Mouse (Mus musculus) heart, postnatal 10 days (tissue): ENCODE data around the gene Card10. TPM values are rescaled to one million over a fixed set of nuclear protein-coding genes. Genes with fewer than 3 reads are reported as not detected.

Source experiments
- DNase-seq, 2 experiments: peaks; one replicate each; pipeline ENCODE4 v3.0.0; 2021
- intact Hi-C: fragments of 180-260 bp; cut with DNase I; formaldehyde crosslinking; loops from one replicate; pipeline ENCODE4 v1.15.1; 2025
- total RNA-seq, 2 experiments: library from RNA; stranded (reverse); gene quantifications; 2 replicates each; pipeline ENCODE4 v1.2.3; 2021

The Card10 gene
- total RNA-seq, 2 experiments from 2014 or later = 18.8 to 20.4 TPM

DNA sequence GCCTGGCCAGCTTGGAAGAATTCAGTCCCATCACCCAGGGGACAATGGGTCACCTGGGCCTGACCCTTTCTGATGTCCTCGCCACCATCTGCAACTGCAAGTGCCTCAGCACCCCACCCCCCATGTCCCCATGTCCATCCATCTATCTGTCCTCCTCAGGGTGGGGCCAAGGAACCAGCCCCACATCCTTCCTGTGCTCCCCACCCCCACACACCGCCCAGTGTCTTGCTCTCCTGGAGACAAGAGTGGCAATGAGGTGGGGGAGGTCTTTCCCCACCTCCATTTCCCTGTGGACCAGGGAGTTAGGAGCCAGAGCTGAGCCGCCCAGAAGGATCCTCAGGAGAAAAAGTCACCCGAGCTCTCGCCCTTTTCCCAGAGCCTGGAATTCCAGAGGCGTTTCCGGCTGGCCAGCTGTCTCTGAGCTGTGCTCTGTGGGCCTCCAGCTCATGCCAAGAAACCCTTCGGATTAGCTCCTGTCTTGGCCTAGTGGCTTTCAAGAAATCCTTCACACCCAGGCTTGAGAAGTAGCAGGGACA is 33.3 kb upstream of the Card10 start:
- intact Hi-C loops = no loop called here
- peak; percentile 78 to 81 for DNase-seq

DNA sequence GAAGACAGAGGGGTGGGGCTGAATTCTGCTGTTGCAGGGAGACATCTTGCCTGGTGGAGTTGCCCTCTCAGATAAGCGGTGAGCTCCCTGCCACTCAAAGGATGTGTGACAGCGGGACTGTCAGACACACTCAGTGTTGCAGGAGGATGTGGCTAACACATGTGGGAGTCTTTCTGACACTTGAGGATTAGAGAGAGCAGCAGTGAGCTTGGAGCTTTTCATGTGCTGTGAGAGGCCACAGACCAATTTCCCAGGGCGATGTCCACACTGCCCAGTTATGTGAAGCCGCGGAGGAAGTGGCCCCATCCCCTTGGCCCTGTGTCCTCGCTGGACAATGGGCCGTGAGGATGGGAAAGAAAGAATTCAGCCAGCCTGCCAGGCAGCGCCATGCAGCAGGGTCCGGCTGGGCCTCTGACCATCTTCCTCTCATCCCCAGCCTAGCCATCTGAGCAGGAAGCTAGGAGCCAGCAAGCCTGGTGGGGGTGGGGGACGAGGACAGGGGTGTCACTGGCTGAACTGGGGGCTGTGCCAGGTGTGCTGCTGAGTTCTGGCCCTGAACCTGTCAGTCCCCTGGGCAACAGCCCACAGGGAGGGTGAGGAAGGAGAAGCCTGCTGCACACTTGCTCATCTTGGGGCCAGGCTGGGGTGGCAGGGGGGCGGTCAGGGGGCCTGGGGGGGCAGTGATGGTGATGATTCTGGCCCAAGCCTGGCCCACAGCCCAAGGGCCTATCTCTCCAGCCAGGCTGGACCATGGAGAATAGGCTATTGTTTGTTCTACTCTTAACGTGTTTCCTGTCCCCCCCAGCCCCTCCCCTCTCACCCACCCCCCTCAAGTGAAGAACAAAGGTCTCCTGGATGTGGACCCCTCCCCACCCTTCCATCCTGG is 32.6 kb upstream of the Card10 start:
- DNase-seq = peak; percentile 72 to 75
- intact Hi-C loops = no loop called here

DNA sequence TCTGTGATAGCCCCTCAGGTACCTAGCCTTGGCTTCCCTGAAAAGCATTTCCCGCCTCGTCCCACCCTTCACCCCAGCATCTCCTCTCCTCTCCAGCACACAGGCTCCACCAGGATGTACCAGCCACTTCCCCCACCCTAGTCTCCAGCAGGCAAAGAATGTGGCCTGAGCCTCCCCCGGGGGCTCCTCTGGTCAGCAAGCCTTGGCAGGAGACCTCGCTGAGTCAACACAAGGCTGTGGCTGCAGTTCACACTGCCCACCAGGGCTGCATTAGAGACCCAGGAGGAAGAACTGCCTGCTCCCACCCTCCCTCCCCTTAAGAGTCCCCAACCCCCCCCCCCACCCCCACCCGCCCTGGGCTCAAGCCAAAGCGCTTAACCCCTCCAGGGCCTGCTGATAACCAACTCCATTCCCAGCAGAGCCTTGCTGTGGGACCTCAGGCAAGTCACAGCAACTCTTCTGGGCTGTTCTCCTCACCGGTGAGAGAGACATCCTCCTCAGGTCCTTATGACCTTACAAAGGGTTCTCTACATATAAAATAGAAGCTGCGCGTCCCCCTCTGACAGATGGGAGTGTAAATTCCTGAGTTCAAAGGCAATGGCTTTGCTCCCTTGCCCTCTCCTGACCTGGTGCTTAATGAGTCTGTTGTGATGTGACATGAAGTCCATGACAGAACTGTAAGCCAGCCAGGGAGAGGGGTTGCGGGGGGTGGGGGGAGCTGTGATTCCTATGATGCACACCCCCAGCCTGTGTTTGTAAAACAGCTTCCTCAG is 31.6 kb upstream of the Card10 start:
- intact Hi-C loops = no loop called here
- peak; percentile 43 to 63 for DNase-seq

DNA sequence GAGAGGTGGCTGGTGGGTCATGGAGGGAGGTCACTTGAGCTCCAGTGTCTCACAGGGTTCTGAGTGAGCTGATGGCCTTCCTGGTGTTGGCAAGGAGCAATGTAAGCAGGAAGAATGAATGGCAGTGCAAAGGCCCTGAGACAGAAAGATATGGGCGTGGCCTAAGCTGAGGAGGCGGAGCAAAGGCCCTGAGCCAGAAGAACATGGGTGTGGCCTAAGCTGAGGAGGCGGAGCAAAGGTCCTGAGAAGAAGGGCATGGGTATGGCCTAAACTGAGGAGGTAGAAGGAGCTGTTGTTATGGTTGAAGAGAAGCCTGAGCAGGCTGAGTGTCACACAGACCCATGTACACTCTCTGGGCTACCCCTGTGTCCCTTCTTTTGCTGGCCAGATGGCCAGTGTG is 30.7 kb upstream of the Card10 start:
- intact Hi-C loops = no loop called here
- peak; percentile 26 to 41 for DNase-seq

DNA sequence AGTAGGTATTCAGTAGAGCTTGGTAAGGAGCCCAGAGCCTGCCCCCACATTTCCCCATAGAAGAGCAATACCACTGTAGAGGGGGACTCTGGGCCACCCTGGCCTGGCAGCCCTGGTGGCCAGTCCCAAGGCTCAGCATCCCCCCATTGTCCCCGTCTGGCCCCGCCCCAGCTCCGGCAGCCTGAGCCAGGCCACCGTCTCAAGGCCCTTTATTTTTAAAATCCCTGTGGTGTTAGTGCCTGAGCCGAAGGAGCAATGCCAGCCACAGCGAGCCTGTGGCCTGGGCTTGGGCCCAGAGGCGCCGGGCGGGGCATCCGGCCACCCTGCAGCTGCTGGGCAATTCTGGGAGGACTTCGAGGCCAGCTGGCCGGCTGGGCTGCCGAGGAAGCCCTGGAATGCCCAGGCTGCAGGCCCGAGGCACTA is 29.9 kb upstream of the Card10 start:
- intact Hi-C loops = loop anchor here (1.0 kb wide), 1 partner anchor 11 kb away; no protein-coding TSS in a partner anchor
- DNase-seq = peak; percentile 90 to 91

DNA sequence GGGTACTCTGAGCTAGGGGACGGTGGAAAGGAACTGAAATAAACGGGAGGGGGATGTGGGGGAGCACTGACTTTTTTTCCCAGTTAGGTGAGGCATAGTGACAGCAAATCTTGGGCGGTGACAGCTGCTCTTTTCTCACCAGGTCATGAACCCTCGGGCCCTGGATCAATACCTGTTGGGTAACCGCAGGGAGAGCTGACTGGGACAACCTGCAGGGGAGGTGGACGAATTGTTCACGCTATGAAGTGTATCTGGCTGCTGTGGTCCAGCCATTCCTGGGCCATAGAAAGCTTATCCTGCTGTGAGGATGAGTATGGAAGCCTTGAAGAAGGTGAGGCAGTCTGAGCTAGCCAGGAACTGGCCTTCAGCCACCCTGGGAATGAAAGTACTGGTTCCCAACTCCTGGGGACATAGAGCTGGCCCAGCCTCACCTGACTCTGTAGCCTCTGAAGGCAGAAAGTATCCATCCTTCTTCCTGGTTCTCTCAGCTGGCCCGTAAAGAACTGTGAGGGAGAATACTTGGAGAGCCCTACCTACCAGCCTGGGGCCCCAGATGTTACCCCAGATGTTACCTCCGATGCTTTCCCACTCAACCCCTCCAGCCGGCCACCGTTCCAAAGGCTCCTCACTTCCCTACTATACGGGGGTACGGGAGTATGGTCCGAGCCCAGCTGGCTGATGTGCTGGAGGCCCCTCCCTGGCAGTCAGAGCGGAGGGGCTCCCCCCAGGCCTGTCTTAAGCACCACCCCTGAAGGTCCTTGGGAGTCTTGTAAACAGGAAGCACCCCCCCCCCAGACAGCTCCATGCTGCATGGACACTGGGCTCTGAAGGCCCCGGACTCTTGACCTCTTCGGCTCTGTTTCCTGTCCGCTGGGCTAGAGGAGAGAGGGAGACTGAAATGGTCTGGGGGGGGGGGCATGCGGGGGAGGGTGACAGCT is 29.1 kb upstream of the Card10 start:
- peak; percentile 64 to 65 for DNase-seq
- intact Hi-C loops = loop anchor here (1.0 kb wide), 1 partner anchor 11 kb away; no protein-coding TSS in a partner anchor

DNA sequence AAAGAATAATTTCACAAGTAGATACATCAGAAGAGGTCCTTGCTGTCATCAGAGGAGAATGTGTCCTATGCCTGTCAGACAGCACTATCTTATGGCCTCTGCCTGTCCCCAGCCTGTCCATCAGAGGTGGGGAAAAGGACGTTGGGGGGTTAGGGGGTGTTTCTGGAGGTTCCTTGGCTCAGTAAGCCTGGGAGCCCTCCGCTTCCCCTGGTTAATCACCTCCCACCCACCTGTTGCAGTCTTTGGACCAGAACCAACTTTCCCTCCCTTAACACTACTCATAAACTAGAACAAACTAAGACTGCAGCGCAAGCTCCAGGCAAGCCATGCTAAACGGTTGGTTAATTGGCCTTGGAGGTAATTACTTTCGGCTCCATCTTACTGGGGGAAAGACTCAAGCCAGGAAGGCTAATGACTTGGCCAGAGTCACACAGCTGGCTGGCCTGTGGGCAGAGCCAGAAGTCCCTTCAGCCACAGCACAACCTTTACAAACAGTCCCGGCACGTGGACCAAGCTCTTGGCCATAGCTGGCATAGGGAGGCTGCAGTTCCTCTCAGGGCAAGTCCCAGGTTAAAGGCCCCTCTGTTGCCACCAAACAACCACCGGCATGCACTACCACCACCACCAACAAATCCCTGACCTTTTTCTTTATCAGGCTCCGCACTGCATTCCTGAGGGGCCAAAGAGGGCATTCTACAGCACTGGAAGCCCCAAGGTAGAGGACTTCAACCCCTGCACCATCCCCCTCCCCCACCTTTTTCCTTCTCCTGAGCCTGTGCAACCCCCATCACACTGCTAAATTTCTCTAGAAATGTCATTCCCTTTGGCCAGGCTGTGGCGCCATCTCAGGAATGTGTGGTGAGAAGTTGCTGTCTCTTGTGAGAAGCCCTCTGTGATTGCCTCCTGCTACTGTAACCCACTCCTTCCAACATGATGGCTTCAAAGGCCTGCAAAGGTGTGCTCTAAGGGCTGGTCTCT is 28.2 kb upstream of the Card10 start:
- intact Hi-C loops = no loop called here
- DNase-seq = no peak

DNA sequence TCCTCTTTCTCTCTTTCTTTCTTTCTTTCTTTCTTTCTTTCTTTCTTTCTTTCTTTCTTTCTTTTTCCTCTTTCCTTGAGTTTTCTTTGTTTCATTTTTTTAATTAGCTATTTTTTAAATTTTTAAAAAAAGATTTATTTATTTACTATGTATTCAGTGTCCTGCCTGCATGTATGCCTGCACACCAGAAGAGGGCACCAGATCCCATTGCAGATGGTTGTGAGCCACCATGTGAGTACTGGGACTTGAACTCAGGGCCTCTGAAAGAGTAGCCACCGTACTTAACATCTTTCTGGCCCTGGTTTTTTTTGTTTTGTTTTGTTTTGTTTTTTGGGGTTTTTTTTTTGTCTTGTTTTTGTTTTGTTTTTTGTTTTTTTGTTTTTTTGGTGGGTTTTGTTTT is 26.8 kb upstream of the Card10 start:
- intact Hi-C loops = no loop called here
- DNase-seq = no peak

DNA sequence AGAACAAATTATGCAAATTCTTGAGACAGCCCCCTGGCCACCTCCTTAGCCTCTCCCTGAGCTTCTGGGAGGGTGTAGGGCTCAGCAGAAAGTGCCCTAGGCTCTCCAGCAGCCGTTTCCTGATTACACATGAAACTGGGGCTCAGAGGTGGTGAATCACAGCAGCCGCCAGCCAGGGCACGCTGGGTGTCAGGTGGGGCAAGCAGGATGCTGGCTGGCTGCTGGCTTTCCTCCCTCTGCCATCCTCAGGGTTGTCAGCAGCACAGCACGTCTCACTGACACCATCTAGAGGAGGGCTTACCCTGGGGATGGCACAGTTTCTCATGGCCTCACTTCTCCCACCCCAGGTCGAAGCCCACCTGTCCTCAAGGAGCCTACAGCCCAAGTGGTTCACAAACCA is 25.5 kb upstream of the Card10 start:
- intact Hi-C loops = no loop called here
- DNase-seq = no peak

DNA sequence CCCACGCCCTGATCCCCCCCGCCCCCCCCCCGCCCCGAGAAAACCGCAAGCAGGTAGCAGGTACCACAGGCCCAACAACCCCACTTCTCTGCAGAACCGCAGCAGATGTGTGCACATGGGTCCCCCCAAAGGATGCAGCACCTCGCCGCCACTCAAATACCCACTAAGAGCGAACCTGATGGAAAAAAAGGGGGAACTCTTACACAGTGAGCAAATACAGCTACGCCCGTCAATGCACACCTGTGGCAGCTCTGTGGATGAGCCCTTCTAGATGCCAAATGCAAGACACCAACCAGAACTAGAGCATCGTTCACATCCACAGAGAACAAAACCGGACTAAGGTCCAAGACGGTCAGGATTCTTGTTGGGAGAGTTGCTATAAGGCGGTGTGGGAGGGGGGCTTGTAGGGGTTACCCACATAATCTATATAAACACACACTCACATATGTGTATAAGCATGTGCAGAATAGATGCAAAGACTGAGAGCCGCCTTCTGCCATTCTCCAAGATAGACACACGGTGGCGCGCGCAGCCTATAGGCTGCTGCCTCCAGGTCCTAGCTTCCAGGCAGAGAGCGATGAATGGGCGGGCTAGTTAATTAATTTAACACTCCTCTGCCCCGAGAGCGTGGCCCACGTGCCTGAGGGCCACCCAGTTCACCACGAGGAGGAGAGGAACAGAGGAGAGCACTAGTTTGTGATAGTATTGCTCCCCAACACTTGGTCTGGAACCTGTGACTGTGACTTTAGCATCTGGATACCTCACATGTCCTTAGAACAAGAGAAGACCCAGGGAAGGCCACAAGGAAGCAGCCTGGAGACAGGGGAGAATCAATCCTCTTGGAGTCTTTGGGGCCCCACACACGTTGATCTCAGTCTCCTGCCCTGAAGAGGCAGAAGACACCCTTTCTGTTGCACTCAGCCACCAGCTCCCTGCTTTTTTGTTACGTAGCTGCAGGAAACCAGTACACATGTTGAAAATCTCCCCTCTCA is 23.7 kb upstream of the Card10 start:
- intact Hi-C loops = loop anchor here (1.0 kb wide), 2 partner anchors 22 to 43 kb away; no protein-coding TSS in a partner anchor
- peak; percentile 84 to 87 for DNase-seq

DNA sequence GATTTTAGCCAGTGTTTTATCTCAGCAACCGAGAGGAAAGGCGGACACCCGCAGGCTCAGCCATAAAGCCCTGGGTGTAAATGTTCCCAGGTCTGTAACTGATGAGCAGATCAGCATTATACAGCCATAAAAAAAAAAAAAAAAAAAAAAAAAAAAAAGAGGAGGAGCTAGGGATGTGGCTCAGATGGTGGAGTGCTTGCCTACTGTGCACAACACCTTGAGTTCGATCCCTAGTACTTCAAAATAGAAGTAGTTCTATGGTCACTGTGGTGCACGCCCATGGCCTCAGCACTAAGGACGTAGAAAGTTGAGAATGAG is 13.2 kb upstream of the Card10 start:
- intact Hi-C loops = loop anchor here (5.0 kb wide), 1 partner anchor 36 kb away; no protein-coding TSS in a partner anchor
- no peak for DNase-seq

DNA sequence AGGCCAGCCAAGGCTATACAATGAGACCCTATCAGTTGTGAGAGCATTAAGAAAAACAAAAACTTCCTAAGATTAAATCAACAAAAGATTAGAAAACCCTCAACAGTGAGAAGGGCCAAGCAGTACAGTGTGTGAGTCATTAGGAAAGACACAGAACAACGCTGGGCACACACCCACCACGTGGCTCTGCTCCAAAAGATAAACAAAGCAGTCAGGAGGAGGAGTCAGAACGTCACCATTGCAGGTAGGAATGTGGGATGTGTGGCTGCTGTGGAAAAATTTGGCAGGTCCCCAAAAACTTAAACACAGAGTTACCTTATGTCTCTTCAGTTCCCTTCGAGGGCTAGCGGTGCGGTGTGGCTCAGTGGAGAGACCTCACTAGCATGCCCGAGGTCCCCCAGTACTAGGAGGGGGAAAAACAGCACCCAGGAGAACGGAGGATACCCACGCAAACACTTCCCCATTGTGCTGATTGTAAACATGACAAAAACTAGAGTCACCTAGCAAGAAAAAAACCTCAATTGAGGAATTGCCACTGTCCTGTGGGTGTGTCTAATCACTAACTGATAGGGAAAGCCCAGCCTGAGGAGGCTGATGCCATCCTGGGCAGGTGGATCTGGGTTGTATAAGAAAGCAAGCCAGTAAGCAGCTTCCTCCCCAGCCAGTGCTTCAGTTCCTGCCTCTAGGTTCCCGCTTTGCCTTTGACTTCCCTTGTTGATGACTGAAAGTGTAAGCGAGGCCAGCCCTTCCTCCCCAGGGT is 12.7 kb upstream of the Card10 start:
- peak in 1 of 2 experiments; percentile 60 for DNase-seq
- intact Hi-C loops = loop anchor here (5.0 kb wide), 1 partner anchor 37 kb away; no protein-coding TSS in a partner anchor

DNA sequence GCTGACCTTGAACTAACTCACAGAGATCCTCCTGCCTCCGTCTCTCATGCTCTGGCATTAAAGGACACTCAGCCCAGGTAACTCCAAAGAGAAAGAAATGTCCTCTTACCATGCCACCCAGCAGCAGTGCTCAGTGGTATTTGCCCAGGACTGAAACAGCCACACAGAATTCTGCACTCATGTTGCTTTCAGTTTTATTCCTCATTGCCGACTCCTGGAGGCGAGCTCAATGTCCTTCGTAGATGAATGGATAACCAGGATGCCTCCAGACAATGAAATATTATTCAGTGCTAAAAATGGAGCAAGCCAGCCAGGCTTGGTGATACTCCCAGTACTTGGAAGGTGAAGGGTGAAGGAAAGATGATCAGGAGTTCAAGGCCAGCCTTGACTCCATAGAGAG is 10.8 kb upstream of the Card10 start:
- no peak for DNase-seq
- intact Hi-C loops = no loop called here

DNA sequence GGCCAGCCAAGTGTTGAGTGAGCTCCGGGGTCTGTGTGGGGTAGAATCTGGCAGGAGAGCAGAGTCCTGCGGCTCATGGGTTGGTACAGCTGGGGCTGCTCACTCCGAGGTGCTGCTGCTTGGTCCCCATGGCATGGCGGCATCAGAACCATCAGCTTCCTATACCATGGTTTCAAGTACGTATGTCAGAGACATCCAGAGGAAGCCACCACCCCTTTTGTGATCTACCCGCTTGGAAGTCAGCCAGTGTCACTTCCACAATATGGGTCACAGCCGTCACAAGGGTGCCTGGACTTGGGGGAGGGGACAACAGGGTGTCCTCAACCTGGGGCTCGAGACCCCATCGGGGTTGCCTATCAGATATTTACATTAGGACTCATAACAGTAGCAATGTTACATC is 7.3 kb upstream of the Card10 start:
- no peak for DNase-seq
- intact Hi-C loops = no loop called here

DNA sequence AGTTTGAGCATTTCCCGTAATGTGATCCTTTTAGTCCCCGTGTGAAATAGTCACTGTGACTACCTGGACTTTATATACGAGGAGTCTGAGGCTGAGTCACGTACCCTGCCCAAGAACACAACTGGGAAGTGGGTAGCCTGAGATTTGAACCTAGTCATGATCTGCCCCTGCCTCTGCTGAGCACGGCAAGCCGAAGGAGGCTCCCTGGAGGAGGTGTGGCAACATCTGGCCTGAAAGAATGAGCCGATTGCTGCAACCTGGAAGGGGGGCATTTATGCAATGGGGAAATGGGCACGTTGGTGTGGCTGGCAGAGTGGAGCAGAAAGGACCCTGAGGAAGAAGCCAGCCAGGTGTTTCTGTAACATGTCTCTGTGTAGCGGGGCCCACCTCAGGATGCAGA is 6.9 kb upstream of the Card10 start:
- DNase-seq = no peak
- intact Hi-C loops = no loop called here

DNA sequence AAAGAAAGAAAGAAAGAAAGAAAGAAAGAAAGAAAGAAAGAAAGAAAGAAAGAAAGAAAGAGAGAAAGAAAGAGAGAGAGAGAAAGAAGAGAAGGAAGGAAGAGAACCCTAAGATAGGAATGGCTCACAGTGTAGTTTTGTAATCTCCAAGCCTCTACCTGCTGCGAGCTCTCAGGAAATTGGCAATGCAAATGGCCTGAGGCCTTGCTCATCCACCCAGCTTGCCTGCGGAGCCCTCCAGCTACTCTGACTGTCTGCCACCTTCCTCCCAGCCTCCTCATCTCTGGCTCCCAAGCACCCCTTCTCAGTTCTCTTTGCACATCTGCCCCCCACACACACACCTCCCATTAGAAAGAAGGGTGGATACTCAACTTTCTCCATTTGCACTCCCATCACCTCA is 6.1 kb upstream of the Card10 start:
- DNase-seq = no peak
- intact Hi-C loops = no loop called here

DNA sequence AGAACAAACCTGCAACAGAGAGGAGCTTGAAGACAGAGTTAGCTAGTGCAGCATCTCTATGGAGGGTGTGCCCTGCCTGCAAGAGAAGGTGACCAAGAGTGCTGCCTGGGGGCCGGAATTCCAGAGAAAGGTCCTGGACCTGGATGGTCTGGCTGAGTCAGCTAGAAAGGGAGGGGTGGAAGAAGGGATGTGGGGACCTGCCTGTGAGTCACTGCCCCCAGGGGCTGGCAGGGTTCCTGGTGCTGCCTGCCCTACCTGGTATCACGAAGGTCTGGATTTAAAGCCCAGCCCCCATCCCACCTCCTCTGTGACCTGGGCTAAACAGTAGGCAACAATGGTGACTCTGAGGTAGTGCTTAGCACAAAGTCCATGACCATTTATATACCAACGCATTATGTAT is 4.3 kb upstream of the Card10 start:
- intact Hi-C loops = no loop called here
- no peak for DNase-seq
